Mouse (Mus musculus): ENCODE results near the gene Wnt4.

DNA sequence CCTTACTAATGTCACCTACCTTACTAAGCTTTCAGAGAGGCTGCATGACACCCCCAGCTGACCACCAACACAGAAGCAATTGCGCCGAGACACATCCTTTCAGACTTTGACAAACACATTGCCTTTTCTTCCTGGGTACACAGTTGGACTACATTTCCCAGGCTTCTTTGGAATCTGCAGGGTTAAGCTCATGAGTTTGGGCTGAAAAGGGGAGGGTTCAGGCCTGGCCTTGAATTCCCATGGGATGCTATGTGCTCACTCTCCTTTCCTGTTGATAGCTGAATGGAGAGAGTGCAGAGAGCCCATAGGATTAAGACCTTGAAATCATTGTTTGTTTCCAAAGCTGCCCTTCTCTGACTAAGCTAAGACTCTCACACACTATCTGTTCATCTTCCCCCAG is 42.8 kb upstream of the Wnt4 start:
- TF ChIP-seq CTCF (IDR thresholded peaks at IDR 0.05; ENCODE audit: insufficient read depth, low read length) (no peak), POLR2A (IDR thresholded peaks at IDR 0.05; ENCODE audit: borderline replicate concordance, extremely low read depth, low read depth, low read length) (no peak)
